ENCODE assay signal across 19 mouse cellular contexts in genomic region chrX:31165193-31165592, GRCm38 (mm10). TPM values are rescaled to one million over a fixed set of nuclear protein-coding genes. Genes with fewer than 3 reads are reported as not detected.
"Had no signal": no experiment of that assay in that cellular context is flagged by ENCODE, and none has a peak within 500 bp of the region (broad histone marks: within the 10 kb centered on the region; RNA-seq: fewer than 3 reads in every experiment).

No protein-coding gene starts in this region.

RNA-seq across cellular contexts. Expression of gene Btbd35f29, which starts 47.7 kb away (rescaled TPM):
- polyA plus RNA-seq: cortical plate, adult 2 months; embryonic facial prominence, embryonic 10.5 days; embryonic facial prominence, embryonic 11.5 days; embryonic facial prominence, embryonic 12.5 days; embryonic facial prominence, embryonic 13.5 days; embryonic facial prominence, embryonic 14.5 days; embryonic facial prominence, embryonic 15.5 days; erythroblast, embryonic 14.5 days; forebrain, embryonic 10.5 days; forebrain, embryonic 11.5 days; forebrain, embryonic 12.5 days; forebrain, embryonic 13.5 days; forebrain, embryonic 14.5 days; forebrain, embryonic 15.5 days; forebrain, embryonic 16.5 days; forebrain, postnatal 0 days; frontal cortex, adult 2 months; gonadal fat pad, adult 2 months; heart, adult 2 months had no signal
